Mouse (Mus musculus) liver, adult 10 weeks (tissue): Measurements from ENCODE around the gene Snx18. TPM values are rescaled to one million over a fixed set of nuclear protein-coding genes. Genes with fewer than 3 reads are reported as not detected.

ENCODE experiments used
- polyA plus RNA-seq: library from polyadenylated mRNA; stranded (reverse); fragments of 350-450 nt; fragmentation: Illumina TruSeq; extraction: RNeasy Lipid Tissue Mini Kit (QIAGEN cat#74804); gene quantifications from one replicate; pipeline ENCODE4 v1.2.3, GENCODE M21; 2014; ENCODE audit warnings: low read depth, low replicate concordance

Gene Snx18
- 13.8 TPM for polyA plus RNA-seq

DNA sequence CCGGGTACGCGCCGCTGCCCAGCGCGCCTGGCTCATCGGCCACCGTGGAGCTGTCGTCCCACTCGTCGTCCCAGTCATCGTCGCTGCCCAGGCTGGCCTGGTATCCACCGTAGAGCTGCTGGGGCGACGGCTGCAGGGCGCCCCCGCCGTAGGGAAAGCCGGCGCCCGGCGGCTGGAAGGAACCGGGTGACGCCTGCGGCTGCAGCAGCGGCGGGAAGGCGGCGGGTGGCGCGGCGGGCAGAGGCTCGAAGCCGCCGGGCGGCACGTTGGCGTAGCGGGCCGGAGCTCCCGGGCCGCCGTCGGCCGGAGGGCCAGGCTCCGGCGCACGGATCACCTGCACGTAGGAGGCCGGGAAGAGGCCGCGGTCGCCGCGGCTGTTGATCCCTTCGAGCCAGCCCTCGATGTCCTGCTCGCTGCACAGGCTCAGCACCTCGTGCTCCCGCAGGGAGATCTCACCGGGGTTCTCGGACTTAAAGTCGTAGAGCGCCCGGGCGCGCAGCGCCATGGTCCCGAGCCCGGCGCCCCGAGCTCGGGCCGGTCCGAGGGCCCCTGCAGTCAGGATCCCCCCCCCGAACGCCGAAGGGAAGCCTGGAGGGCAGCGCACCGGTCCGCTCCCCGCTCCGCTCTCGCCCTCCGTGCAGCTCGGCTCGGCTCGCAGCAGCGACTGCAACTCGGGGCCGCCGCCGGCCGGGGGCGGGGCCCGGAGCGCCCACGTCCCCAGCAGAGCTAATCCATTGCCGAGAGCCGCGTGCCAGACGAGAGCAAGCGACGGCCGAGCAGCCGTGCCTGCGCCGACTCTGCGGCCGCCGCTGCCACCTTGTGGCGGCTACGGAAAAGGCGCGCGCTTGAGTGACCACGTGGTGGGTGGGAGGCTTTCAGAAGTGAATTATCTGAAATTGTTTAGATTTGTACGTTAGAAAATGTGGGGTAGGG, at the start of gene Snx18:
TSS of gene Snx18 (minus strand) at position 674 of the 933 bp plus-strand sequence.

DNA sequence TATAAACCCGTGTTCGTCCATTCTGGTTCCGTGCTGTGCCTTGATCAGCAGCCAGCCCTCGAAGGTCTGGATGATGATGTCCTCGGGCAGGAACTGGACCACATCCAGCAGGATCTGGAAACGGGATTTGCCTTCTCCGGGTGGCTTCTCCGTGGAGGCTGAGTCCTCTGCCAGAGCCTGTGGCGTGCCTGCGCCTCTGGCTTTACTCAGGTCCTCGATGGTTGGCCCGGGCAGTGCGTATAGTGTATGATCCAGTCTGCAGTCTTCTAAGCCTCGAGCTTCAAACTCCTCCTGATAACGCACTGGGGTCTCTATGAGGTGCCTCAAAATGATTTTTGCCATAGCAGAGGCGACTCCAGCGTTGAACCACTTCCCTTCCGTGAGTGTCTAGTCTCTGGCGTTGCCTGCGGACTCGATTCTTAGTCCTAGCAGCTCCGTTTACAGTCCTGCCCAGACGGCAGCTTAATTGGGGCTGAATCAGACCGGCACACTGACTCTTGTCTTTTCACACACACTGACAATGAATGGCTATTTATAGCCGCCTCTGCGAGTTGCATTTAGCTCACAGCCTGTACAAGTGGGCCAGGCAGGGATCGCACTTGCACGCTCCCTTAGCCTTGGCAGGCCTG, 44.9 kb upstream of the Snx18 start, which contains the start of gene Hspb3:
TSS of gene Hspb3 (minus strand) at position 526 of the 629 bp plus-strand sequence.

Other genes with a start within 250 kb of the Snx18 start
- gene Hspb3, start 45.1 kb upstream of the Snx18 start, polyA plus RNA-seq, result not detected
- gene Arl15, start 175.9 kb upstream of the Snx18 start, polyA plus RNA-seq, result 12.3 TPM